Mouse (Mus musculus) v-Abl transformed pro-B cells (cell line): ENCODE data around the gene Abi1.
"Not testable (repeated sequence)": the region's sequence is repeated elsewhere in the genome, so short reads cannot be mapped to it uniquely, and the experiment has no call there.

ENCODE experiments used
- in situ Hi-C, 2 experiments: fragments of 400-800 bp; cut with MboI; formaldehyde crosslinking; loops; one replicate each; pipeline ENCODE4 v1.15.1; 2025; ENCODE audit not compliant: unreplicated experiment in 2 of 2

Gene Abi1

GRCm38 (mm10) chr2:22985973-22986657, 53.9 kb downstream of the Abi1 start:
- in situ Hi-C loops, result no loop called here

GRCm38 (mm10) chr2:22977387-22977973, 62.6 kb downstream of the Abi1 start:
- in situ Hi-C loops, result no loop called here

GRCm38 (mm10) chr2:22962970-22963369, 77.1 kb downstream of the Abi1 start:
- in situ Hi-C loops, result no loop called here

- in situ Hi-C loops, result no loop called here
Observed at GRCm38 (mm10) chr2:22962242-22962641, 77.8 kb downstream of the Abi1 start.

- in situ Hi-C loops, result no loop called here
Observed at GRCm38 (mm10) chr2:22961681-22962080, 78.4 kb downstream of the Abi1 start.

GRCm38 (mm10) chr2:22957415-22957814, 82.6 kb downstream of the Abi1 start:
- in situ Hi-C loops, result no loop called here

- in situ Hi-C loops, result no loop called here
Observed at GRCm38 (mm10) chr2:22955914-22956313, 84.1 kb downstream of the Abi1 start.

GRCm38 (mm10) chr2:22954278-22954677, 85.8 kb downstream of the Abi1 start:
- in situ Hi-C loops, result no loop called here

GRCm38 (mm10) chr2:22949956-22950355, 90.1 kb downstream of the Abi1 start:
- in situ Hi-C loops, result no loop called here

- in situ Hi-C loops, result no loop called here
Observed at GRCm38 (mm10) chr2:22933556-22933955, 106.5 kb downstream of the Abi1 start.

- in situ Hi-C loops, result no loop called here
Observed at GRCm38 (mm10) chr2:22928259-22928658, 111.8 kb downstream of the Abi1 start.

- in situ Hi-C loops, result not testable (repeated sequence)
Observed at GRCm38 (mm10) chr2:22925911-22926310, 114.1 kb downstream of the Abi1 start.

GRCm38 (mm10) chr2:22918651-22919050, 121.4 kb downstream of the Abi1 start:
- in situ Hi-C loops, result no loop called here

- in situ Hi-C loops, result no loop called here
Observed at GRCm38 (mm10) chr2:22914421-22914820, 125.6 kb downstream of the Abi1 start.

- in situ Hi-C loops, result loop anchor here in 1 of 2 experiments (10.0 kb wide), 1 partner anchor 131 kb away; no protein-coding TSS in a partner anchor
Observed at GRCm38 (mm10) chr2:22903947-22904346, 136.1 kb downstream of the Abi1 start.

GRCm38 (mm10) chr2:22895282-22896273, 144.5 kb downstream of the Abi1 start, which contains the start of gene Pdss1:
Gene Pdss1, plus strand, starts transcription at chr2:22895522.
- in situ Hi-C loops, result no loop called here

- in situ Hi-C loops, result no loop called here
Observed at GRCm38 (mm10) chr2:22894932-22895281, 145.1 kb downstream of the Abi1 start.
